Mouse (Mus musculus): ENCODE data around the gene Iqca. TPM values are rescaled to one million over a fixed set of nuclear protein-coding genes. Genes with fewer than 3 reads are reported as not detected.
A peak's percentile ranks its signal among the peaks of the same experiment; 100 is the strongest.

Iqca gene
- total RNA-seq, 2 experiments from 2014 or later = not detected

DNA sequence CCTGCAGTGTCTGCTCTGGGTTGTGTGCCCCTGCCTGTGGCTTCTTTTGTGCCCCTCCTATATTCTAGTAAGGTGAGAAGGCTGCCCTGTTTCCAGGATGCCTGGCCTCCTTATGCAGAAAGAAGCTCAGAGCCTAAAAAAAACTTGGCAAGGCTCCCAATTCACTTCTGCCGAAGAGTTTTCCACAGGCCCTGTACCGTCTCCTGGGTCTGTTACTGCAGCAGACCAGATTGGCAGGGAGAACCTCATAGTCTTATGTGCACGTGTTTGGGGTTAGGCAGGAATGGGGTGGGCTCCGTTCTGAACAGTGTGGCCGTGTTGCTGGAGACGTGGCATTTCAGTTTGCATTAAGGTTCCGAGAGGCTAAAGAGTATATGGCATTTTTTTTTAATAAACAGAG is 23.0 kb upstream of the Iqca start:
- no peak for TF ChIP-seq CTCF (IDR thresholded peaks at IDR 0.05)
- Histone ChIP-seq H3K4me3 (no peak overlapping the region), H3K27ac (no peak overlapping the region)
- DNase-seq = no peak
- intact Hi-C loops (cut with DNase I) = no loop called here

DNA sequence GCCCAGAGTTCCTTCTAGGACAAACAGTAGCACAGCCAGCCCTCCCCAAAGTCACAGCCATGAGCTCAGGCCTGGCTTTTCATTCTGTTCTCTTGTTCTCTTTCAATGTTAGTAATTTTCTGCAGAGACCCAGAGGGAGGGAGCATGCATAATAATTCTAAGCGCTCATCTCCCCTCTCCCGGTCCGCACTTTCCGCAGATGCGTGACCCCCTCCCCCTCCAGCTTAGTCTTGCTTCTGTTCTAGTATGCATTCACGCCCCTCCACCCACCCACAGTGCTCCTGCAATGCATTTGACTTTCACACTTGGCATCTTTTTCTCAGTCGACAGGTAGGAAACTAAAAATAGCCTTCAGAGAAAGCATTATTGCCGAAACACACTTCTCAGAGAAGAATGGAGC is 21.1 kb upstream of the Iqca start:
- Histone ChIP-seq H3K27ac (no peak overlapping the region), H3K4me3 (no peak overlapping the region)
- TF ChIP-seq CTCF (IDR thresholded peaks at IDR 0.05) = no peak
- DNase-seq = no peak
- intact Hi-C loops (cut with DNase I) = no loop called here

DNA sequence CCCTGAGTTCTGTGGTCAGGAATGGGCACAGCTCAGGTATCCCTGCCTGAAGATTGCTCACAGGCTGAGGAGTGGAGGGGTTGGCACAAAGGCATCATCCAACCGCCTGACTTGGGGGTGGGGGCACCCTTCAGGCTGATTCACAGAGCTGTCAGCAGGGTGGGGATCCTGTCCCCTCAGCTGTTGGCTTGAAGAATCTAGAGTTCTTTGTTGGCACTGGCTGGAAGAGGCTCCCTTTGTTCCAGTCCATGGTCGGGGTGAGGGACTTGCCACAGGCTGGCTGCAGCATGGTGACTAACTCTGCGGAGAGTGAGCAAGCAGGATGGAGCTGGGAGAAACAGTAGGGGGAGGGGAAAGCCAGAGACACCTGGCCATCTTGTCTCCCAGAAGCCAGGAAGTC is 11.1 kb upstream of the Iqca start:
- TF ChIP-seq CTCF (IDR thresholded peaks at IDR 0.05) = no peak
- H3K4me3 ChIP-seq = no peak overlapping the region
- DNase-seq = no peak
- intact Hi-C loops (cut with DNase I) = no loop called here
- H3K27ac ChIP-seq = no peak overlapping the region

DNA sequence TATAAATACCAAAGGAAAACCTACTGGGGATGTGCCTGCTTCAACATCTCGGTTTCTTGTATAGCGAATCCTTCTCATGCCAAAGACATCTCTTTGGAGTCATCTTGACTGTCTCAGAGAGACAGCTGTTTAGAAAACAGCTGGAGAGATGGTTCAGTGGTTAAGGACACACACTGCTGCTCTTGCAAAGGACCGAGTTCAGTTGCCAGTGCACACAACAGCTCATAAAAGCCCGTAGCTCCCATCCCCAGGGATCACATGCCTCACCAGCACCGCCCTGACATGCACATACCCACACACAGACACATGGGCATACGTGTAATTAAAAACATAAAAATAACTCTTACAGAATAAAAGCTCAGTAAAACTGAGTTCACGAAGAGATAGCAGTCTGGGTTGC is 10.0 kb upstream of the Iqca start:
- H3K4me3 ChIP-seq = no peak overlapping the region
- intact Hi-C loops (cut with DNase I) = no loop called here
- DNase-seq = no peak
- no peak for TF ChIP-seq CTCF (IDR thresholded peaks at IDR 0.05)
- H3K27ac ChIP-seq = no peak overlapping the region

DNA sequence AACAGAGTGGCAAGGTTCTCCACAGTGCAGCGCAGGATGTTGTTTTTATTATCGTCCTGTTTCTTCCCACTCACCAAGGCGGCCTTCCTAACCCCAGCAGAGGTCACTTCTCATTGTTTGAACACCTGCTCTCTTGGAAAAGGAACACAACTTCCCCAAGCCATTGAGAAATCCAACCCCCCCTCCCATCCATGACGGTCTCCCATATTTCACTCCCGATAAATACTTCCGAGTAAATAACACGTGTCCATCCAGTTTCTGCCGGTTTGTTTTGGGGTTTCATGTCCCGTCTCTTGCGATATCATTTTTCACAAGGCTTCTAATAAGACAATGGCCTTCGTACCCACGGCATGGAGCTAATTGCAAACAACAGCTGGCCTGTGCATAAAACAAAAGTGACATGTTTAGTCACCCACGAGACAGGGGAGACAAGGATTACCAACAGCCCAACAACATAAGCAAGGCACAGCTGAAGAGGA is 9.2 kb upstream of the Iqca start:
- intact Hi-C loops (cut with DNase I) = no loop called here
- H3K4me3 ChIP-seq = peak overlapping the region; percentile 2
- no peak for DNase-seq
- no peak for TF ChIP-seq CTCF (IDR thresholded peaks at IDR 0.05)
- H3K27ac ChIP-seq = peak overlapping the region; percentile 49

DNA sequence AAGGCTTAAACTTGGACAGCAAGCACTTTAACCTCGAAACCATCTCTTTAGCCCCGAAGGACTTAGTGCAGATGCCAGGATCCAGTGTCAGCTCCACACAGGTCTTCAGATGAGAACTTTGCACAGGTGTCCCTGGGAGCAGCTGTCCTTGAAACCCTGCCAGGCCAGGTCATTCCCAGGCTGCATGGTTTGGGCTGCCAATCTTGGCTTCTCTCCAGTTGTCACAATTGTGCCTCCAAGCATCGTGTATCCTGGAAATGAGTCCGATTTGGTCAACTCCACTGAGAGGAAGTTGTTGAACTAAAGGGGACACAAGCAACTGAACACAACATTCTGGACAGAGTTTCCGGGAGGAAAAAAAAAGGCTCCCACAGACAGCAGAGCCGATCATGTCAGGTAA is 8.4 kb upstream of the Iqca start:
- Histone ChIP-seq H3K4me3 (no peak overlapping the region), H3K27ac (no peak overlapping the region; the same call in none of the 2 replicates)
- no peak for TF ChIP-seq CTCF (IDR thresholded peaks at IDR 0.05)
- intact Hi-C loops (cut with DNase I) = no loop called here
- DNase-seq = peak; percentile 43

DNA sequence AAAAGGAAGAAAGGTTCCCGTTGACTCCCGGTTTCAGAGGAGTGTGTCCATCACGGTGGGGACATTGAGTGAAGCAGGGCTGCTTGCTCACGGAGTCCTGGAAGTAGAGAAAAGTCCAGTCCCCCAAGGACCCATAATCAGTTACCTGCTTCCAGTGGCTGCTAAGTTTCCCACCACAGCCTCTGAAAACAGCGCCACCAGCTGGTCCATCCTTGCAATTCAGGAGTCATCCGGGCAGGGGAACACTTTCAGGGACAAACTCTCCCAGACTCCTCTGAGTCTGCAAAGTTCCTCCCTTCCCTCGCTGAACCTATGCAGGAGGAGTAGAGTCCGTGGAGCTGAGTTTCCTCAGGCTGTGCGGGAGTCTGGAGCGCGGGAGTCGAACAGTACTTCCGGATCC is 6.7 kb upstream of the Iqca start:
- intact Hi-C loops (cut with DNase I) = no loop called here
- H3K4me3 ChIP-seq = no peak overlapping the region
- TF ChIP-seq CTCF (IDR thresholded peaks at IDR 0.05) = peak; percentile 34; the same call in 1 of the 2 replicates
- DNase-seq = no peak
- H3K27ac ChIP-seq = no peak overlapping the region

DNA sequence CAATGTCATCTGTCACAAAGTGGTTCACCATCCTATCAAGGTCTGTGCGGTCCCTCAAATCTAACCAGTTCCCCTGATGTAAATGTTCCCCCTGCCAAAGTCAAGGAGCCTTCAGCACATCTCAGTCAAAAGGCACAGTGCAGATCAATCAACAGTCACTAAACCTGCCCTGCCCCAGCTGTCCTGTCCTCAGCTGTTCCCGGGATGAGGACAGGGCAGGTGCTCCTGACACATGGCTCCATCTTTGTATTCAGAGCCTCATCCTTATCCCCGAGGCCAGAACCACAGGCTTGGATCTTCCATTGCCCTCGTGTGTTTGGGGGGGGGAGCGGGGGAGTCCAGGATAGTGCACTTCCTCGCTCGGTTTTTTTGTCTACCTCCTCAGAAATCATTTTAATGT is 3.4 kb upstream of the Iqca start:
- no peak for TF ChIP-seq CTCF (IDR thresholded peaks at IDR 0.05)

DNA sequence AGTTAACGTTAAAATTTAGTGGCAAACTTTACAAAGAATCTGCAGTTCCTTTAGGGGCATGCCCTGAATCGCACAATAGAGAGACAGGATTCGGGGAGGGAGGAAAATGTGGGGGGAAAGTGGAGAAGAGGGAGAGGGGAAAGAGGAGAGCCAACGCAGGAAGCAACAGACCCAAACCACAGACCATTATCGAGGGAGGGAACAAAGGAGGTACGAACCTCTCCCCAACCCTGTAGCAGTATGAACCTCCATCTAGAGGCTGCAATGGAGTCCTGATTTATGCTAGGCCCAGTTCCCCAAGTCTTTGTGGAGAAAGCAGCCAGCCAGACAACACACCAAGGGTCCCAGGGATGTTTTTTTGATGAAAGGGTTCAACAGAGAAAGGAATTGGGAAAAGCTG is 586 bp upstream of the Iqca start:
- no peak for DNase-seq
- intact Hi-C loops (cut with DNase I) = no loop called here
- H3K4me3 ChIP-seq = peak overlapping the region; percentile 57
- TF ChIP-seq CTCF (IDR thresholded peaks at IDR 0.05) = no peak
- H3K27ac ChIP-seq = no peak overlapping the region

More for the DNA sequence above, 3.4 kb upstream of the Iqca start:
- intact Hi-C loops (cut with DNase I) = no loop called here
- Histone ChIP-seq H3K4me3 (no peak overlapping the region), H3K27ac (no peak overlapping the region)
- no peak for DNase-seq

DNA sequence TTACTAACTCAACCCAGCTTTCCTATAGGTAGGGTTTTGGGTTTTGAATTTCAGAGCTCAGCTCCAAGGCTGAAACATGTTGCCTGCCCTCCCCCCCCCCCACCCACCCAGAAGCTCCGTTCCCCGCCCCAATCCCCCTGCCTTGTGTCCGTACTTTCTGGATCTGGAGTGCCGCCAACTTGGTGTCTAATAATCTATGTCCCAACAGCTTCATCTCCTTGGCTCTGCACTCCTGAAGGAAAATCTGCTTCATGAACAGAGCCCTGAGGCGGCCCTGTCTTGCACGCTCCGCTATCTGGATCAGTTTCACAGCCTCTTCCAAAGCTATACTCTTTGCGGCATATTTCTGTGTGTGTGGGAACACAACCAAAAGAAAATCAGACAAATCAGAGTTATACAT is 13.5 kb downstream of the Iqca start:
- no peak overlapping the region for H3K4me3 ChIP-seq
- H3K27ac ChIP-seq = no peak overlapping the region
- no peak for TF ChIP-seq CTCF (IDR thresholded peaks at IDR 0.05)
- intact Hi-C loops (cut with DNase I) = no loop called here
- DNase-seq = no peak

DNA sequence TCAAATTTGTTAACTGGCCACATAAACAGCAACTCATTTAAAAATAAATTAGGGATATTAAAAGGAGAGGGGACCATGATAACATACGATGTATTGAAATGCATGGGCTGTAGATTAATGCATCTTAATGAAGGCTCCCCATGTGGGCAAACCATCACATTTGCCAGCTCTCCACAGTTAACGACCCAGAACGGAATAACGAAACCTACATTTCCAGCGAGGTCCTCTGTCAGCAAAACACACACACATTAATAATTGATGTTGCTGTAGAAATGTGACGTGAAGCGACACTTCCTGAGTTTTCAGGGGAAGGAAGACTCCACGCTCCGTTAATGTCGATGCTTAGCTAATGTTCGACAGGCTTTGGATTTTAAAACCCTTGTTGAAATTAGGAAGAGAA is 20.8 kb downstream of the Iqca start:
- DNase-seq = no peak
- no peak for TF ChIP-seq CTCF (IDR thresholded peaks at IDR 0.05)
- Histone ChIP-seq H3K4me3 (no peak overlapping the region), H3K27ac (no peak overlapping the region)
- intact Hi-C loops (cut with DNase I) = no loop called here

DNA sequence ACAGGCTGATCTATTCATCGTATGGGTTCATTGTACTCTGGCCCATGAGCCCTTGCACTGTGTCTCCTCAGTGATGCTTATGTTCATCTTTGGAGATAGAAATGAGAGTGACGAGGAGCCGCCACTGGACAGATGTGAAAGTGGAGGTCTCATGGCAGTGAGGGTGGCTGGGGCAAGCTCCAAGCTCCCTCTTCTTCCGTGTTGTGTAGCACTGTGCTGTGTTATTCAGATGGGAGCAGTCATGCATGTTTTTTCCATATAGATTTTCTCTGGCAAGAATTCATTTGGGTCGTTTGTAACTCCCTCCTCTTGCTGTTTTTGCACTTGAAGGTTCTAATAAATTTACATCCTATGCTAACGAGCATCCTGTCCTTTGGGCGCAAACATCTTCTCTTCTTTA is 21.2 kb downstream of the Iqca start:
- DNase-seq = no peak
- TF ChIP-seq CTCF (IDR thresholded peaks at IDR 0.05) = no peak
- intact Hi-C loops (cut with DNase I) = no loop called here
- Histone ChIP-seq H3K4me3 (no peak overlapping the region), H3K27ac (no peak overlapping the region)

DNA sequence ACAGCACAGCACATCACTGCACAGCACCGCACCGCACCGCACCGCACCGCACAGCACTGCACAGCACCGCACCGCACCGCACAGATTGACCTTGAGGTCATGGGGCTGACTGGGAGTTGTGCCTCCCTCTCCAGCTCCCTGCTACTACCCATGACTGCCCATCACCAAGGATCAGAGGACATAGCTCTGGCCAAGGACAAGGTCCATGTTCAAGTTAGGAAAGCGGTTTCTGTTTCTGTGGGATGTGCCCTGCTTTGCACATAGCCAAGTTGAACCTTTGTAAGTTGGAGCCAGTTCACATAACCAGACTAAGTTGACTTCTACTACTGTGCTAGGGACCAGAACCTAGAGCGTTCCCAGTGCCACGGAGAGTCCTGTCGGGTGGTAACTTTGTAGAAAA is 28.6 kb downstream of the Iqca start:
- intact Hi-C loops (cut with DNase I) = no loop called here
- DNase-seq = no peak
- no peak overlapping the region for H3K27ac ChIP-seq
- TF ChIP-seq CTCF (IDR thresholded peaks at IDR 0.05) = no peak
- no peak overlapping the region for H3K4me3 ChIP-seq

DNA sequence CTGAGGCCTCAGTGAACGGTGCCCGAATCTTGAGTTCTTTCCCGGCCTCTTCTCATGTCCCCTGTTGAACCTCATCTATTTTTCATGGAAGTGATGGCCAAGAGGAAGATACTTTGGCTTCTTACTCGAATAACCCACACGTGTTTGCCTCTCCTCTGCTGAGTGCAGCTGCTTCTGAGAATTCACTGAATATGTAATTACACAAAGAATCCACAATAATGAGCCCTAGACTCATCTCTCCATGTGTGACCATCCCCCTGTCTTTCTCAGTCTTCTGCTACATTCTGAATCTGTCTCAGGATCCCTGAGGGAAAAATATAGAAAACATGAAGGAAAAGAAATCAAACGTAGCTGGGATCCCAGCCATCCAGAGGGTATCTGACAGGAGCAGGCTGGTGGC is 32.5 kb downstream of the Iqca start:
- no peak for TF ChIP-seq CTCF (IDR thresholded peaks at IDR 0.05)

DNA sequence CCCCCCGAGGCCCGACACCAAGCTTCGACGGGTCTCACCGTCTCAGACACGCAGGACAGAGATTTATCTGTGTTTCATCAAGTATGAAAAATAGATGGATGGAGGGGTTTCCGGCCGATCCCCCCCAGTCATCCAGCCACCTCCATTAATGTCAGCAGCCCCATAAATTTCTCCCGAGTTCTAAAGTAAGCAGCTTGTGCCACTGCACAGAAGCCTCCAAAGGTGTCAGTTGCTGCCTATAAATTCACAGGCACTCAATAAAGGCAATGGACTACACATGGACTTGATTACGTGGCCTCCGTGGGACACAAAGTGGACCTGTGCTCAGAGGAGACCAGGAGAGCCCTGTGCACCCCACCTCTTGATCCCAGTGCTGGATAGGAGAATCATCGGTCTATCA is 34.0 kb downstream of the Iqca start:
- no peak overlapping the region for H3K4me3 ChIP-seq
- TF ChIP-seq CTCF (IDR thresholded peaks at IDR 0.05) = no peak
- no peak overlapping the region for H3K27ac ChIP-seq
- intact Hi-C loops (cut with DNase I) = no loop called here
- DNase-seq = no peak

More for the DNA sequence above, 32.5 kb downstream of the Iqca start:
- intact Hi-C loops (cut with DNase I) = no loop called here
- no peak overlapping the region for H3K4me3 ChIP-seq
- no peak for DNase-seq
- no peak overlapping the region for H3K27ac ChIP-seq

All from gastrocnemius, adult 2 months (tissue).